Mouse (Mus musculus) cerebellum, adult 2 months (tissue): ENCODE results near the gene Abca2.

Experiments
- CTCF ChIP-seq: fragments of 200-500 bp; IDR thresholded peaks from 2 replicates; pipeline ENCODE4 v1.5.1; 2011; ENCODE audit warnings: low read depth, mild to moderate bottlenecking, control low read depth, low read length, moderate library complexity, borderline replicate concordance; ENCODE audit not compliant: insufficient read depth
- POLR2A ChIP-seq: fragments of 200-500 bp; IDR thresholded peaks from 2 replicates; pipeline ENCODE4 v1.6.1; 2011; ENCODE audit warnings: low read length, control low read depth, borderline replicate concordance; ENCODE audit not compliant: insufficient read depth

- TF ChIP-seq POLR2A, result no peak
- peak; percentile 74 for TF ChIP-seq CTCF
These were observed 6.6 kb upstream of the Abca2 start for GRCm38 (mm10) chr2:25421896-25422295.
